Mouse (Mus musculus) MEL (cell line): ENCODE results near the gene Kptn. TPM values are rescaled to one million over a fixed set of nuclear protein-coding genes. Genes with fewer than 3 reads are reported as not detected.

Source experiments
- DNase-seq: peaks from one replicate; pipeline ENCODE4 v3.0.0; 2011; ENCODE audit warnings: low read depth, low spot score
- H3K27ac ChIP-seq: 2 replicates; pipeline ENCODE4 v1.5.1; 2012; ENCODE audit warnings: low read depth, mild to moderate bottlenecking, control low read depth, low read length, moderate library complexity; ENCODE audit not compliant: control insufficient read depth
- H3K27me3 ChIP-seq, 2 experiments: fragments of 150-350 bp in 1 of 2; sonication (generic) in 1 of 2; 2 replicates each; pipeline ENCODE4 v1.6.1; 2012; ENCODE audit warnings: low read length in 2 of 2, mild to moderate bottlenecking in 2 of 2, improper control_type of control experiment in 1 of 2, moderate library complexity in 1 of 2; ENCODE audit not compliant: insufficient read depth in 2 of 2, control insufficient read depth in 1 of 2
- H3K36me3 ChIP-seq, 2 experiments: 2 replicates each; pipeline ENCODE4 v1.6.1; 2012 to 2014; ENCODE audit warnings: low read length in 2 of 2, improper control_type of control experiment in 1 of 2, inconsistent platforms in 1 of 2, mild to moderate bottlenecking in 1 of 2; ENCODE audit not compliant: insufficient read depth in 2 of 2, control insufficient read depth in 1 of 2
- H3K4me1 ChIP-seq, 2 experiments: fragments of 150-350 bp in 1 of 2; sonication (generic) in 1 of 2; 2 replicates each; pipeline ENCODE4 v1.6.1; 2012; ENCODE audit warnings: low read length in 2 of 2, improper control_type of control experiment in 1 of 2, mild to moderate bottlenecking in 1 of 2; ENCODE audit not compliant: insufficient read depth in 2 of 2, control insufficient read depth in 1 of 2
- H3K4me3 ChIP-seq, 2 experiments: fragments of 150-350 bp in 1 of 2; sonication (generic) in 1 of 2; 2 replicates each; pipeline ENCODE4 v1.5.1; 2012; ENCODE audit warnings: low read depth in 2 of 2, low read length in 2 of 2, mild to moderate bottlenecking in 2 of 2, moderate library complexity in 2 of 2, control low read depth in 1 of 2, improper control_type of control experiment in 1 of 2; ENCODE audit not compliant: control insufficient read depth in 1 of 2, insufficient read depth in 1 of 2
- H3K79me2 ChIP-seq: 2 replicates; pipeline ENCODE4 v1.6.1; 2012; ENCODE audit warnings: mild to moderate bottlenecking, low read length, moderate library complexity; ENCODE audit not compliant: control insufficient read depth, poor library complexity, insufficient read depth
- H3K9ac ChIP-seq: 2 replicates; pipeline ENCODE4 v1.6.1; 2012; ENCODE audit warnings: low read depth, mild to moderate bottlenecking, control low read depth, low read length, moderate library complexity; ENCODE audit not compliant: control insufficient read depth, poor library complexity, severe bottlenecking
- H3K9me3 ChIP-seq: fragments of 150-350 bp; sonication (generic); replicated peaks from 2 replicates; pipeline ENCODE4 v1.6.1; 2012; ENCODE audit warnings: mild to moderate bottlenecking, low read length, improper control_type of control experiment, moderate library complexity; ENCODE audit not compliant: insufficient read depth
- BHLHE40 ChIP-seq: IDR thresholded peaks from 2 replicates; pipeline ENCODE4 v1.6.1; 2012; ENCODE audit warnings: low read depth, mild to moderate bottlenecking, inconsistent platforms, low read length, improper control_type of control experiment, borderline replicate concordance
- CHD2 ChIP-seq: IDR thresholded peaks from 2 replicates; pipeline ENCODE4 v1.6.1; 2011; ENCODE audit warnings: low read length, improper control_type of control experiment
- CTCF ChIP-seq, 3 experiments: IDR thresholded peaks in 2 of 3; conservative IDR thresholded peaks in 1 of 3; 2 replicates each; pipeline ENCODE4 v1.5.1; 2011 to 2012; ENCODE audit warnings: low read length in 3 of 3, low read depth in 2 of 3, mild to moderate bottlenecking in 2 of 3, improper control_type of control experiment in 1 of 3, inconsistent platforms in 1 of 3, mixed read lengths in 1 of 3, moderate library complexity in 1 of 3; ENCODE audit not compliant: control insufficient read depth in 1 of 3, insufficient read depth in 1 of 3, poor library complexity in 1 of 3, severe bottlenecking in 1 of 3
- GABPA ChIP-seq: IDR thresholded peaks from 2 replicates; pipeline ENCODE4 v1.6.1; 2012; ENCODE audit warnings: low read depth, mild to moderate bottlenecking, inconsistent platforms, low read length, improper control_type of control experiment, moderate library complexity
- GATA1 ChIP-seq: IDR thresholded peaks from 2 replicates; pipeline ENCODE4 v1.6.1; 2011; ENCODE audit warnings: low read depth, low read length, improper control_type of control experiment
- JUND ChIP-seq: IDR thresholded peaks from 2 replicates; pipeline ENCODE4 v1.6.1; 2011; ENCODE audit warnings: low read depth, mild to moderate bottlenecking, improper control_type of control experiment, low read length
- KAT2A ChIP-seq: conservative IDR thresholded peaks from 2 replicates; pipeline ENCODE4 v1.6.1; 2012; ENCODE audit warnings: low read depth, low read length, improper control_type of control experiment, inconsistent platforms
- MAFK ChIP-seq: IDR thresholded peaks from 2 replicates; pipeline ENCODE4 v1.6.1; 2011; ENCODE audit warnings: low read depth, mild to moderate bottlenecking, low read length, improper control_type of control experiment, borderline replicate concordance
- MAX ChIP-seq: IDR thresholded peaks from 2 replicates; pipeline ENCODE4 v1.6.1; 2011; ENCODE audit warnings: low read length, improper control_type of control experiment
- MAZ ChIP-seq: IDR thresholded peaks from 2 replicates; pipeline ENCODE4 v1.6.1; 2012; ENCODE audit warnings: low read depth, mild to moderate bottlenecking, inconsistent platforms, low read length, improper control_type of control experiment
- MEF2A ChIP-seq: IDR thresholded peaks from 2 replicates; pipeline ENCODE4 v1.6.1; 2014; ENCODE audit warnings: low read depth, mild to moderate bottlenecking, inconsistent platforms, low read length, improper control_type of control experiment; ENCODE audit not compliant: poor library complexity, insufficient replicate concordance, severe bottlenecking; ENCODE audit errors: extremely low read depth
- MXI1 ChIP-seq: IDR thresholded peaks from 2 replicates; pipeline ENCODE4 v1.6.1; 2011; ENCODE audit warnings: mild to moderate bottlenecking, low read depth, low read length, improper control_type of control experiment
- MYB ChIP-seq: IDR thresholded peaks from 2 replicates; pipeline ENCODE4 v1.6.1; 2011; ENCODE audit warnings: mild to moderate bottlenecking, low read depth, low read length, improper control_type of control experiment
- MYC ChIP-seq: IDR thresholded peaks from 2 replicates; pipeline ENCODE4 v1.6.1; 2011; ENCODE audit warnings: low read depth, mild to moderate bottlenecking, low read length, improper control_type of control experiment, moderate library complexity
- NELFE ChIP-seq: IDR thresholded peaks from 2 replicates; pipeline ENCODE4 v1.6.1; 2011; ENCODE audit warnings: low read depth, low read length, improper control_type of control experiment
- NRF1 ChIP-seq: IDR thresholded peaks from 2 replicates; pipeline ENCODE4 v1.6.1; 2014; ENCODE audit warnings: low read depth, mild to moderate bottlenecking, inconsistent platforms, low read length, improper control_type of control experiment, moderate library complexity; ENCODE audit not compliant: poor library complexity, insufficient read depth, severe bottlenecking
- POLR2AphosphoS2 ChIP-seq: IDR thresholded peaks from 2 replicates; pipeline ENCODE4 v1.6.1; 2011; ENCODE audit warnings: low read length, improper control_type of control experiment
- POLR2AphosphoS5 ChIP-seq: IDR thresholded peaks from 2 replicates; pipeline ENCODE4 v1.6.1; 2012; ENCODE audit warnings: low read depth, borderline replicate concordance, mild to moderate bottlenecking, inconsistent platforms, low read length, moderate library complexity, mixed read lengths
- RAD21 ChIP-seq: IDR thresholded peaks from 2 replicates; pipeline ENCODE4 v1.6.1; 2011; ENCODE audit warnings: mild to moderate bottlenecking, low read depth, low read length, improper control_type of control experiment
- RCOR1 ChIP-seq: IDR thresholded peaks from 2 replicates; pipeline ENCODE4 v1.6.1; 2012; ENCODE audit warnings: low read depth, mild to moderate bottlenecking, inconsistent platforms, low read length, improper control_type of control experiment
- SIN3A ChIP-seq: IDR thresholded peaks from 2 replicates; pipeline ENCODE4 v1.6.1; 2012; ENCODE audit warnings: low read length, improper control_type of control experiment, inconsistent platforms
- TBP ChIP-seq: IDR thresholded peaks from 2 replicates; pipeline ENCODE4 v1.8.0; 2011; ENCODE audit warnings: low read depth, low read length, improper control_type of control experiment
- USF1 ChIP-seq: IDR thresholded peaks from 2 replicates; pipeline ENCODE4 v1.6.1; 2014; ENCODE audit warnings: low read depth, mild to moderate bottlenecking, inconsistent platforms, low read length, improper control_type of control experiment, moderate library complexity
- ZC3H11A ChIP-seq: IDR thresholded peaks from 2 replicates; pipeline ENCODE4 v1.6.1; 2012; ENCODE audit warnings: low read depth, mild to moderate bottlenecking, inconsistent platforms, low read length, improper control_type of control experiment
- polyA plus RNA-seq, 2 experiments: library from polyadenylated mRNA; stranded (reverse) in 1 of 2; unstranded in 1 of 2; fragments of >175 nt in 1 of 2; fragments of >200 nt in 1 of 2; gene quantifications; 2 replicates each; pipeline versions ENCODE4 v1.2.1 to v1.2.4; 2012; ENCODE audit warnings: low replicate concordance in 2 of 2, low read depth in 1 of 2; ENCODE audit not compliant: insufficient read length in 2 of 2, insufficient read depth in 1 of 2, missing spikeins in 1 of 2
- total RNA-seq: library from RNA; depleted of rRNA; stranded (reverse); fragments of 300-350 nt; gene quantifications from 2 replicates; pipeline ENCODE4 v1.2.3, GENCODE M21; 2012

Gene Kptn
- total and polyA plus RNA-seq, 3 experiments = 17.8 to 19.6 TPM; not detected in 1

GRCm38 (mm10) chr7:16132161-16132581, 12.5 kb downstream of the Kptn start:
- H3K27me3 ChIP-seq = no peaks in the 10 kb centered on the region
- H3K27ac ChIP-seq = no peak overlapping the region
- H3K9me3 ChIP-seq = no peaks in the 10 kb centered on the region
- DNase-seq = peak; percentile 28
- H3K4me1 ChIP-seq = peaks cover 0 to 14% of the 10 kb centered on the region in 2 experiments; a peak in 2 of 4 replicates
- no peak overlapping the region for H3K9ac ChIP-seq
- H3K36me3 ChIP-seq = no peaks in the 10 kb centered on the region
- no peak for TF ChIP-seq SIN3A
- TF ChIP-seq KAT2A = no peak
- no peak for TF ChIP-seq BHLHE40
- no peak for TF ChIP-seq MYC
- no peak for TF ChIP-seq GABPA
- no peak for TF ChIP-seq MAX
- no peak for TF ChIP-seq GATA1
- no peak for TF ChIP-seq MEF2A
- no peak for TF ChIP-seq CHD2
- TF ChIP-seq, all 39 proteins: peak for 0
- H3K4me3 ChIP-seq = no peak overlapping the region
- no peaks in the 10 kb centered on the region for H3K79me2 ChIP-seq

- Histone ChIP-seq H3K4me3 (no peak overlapping the region), H3K27me3 (0 out of 4 replicates have a peak, but pooled peaks cover 0 to under 1% of the 10 kb centered on the region in 2 experiments), H3K79me2 (no peaks in the 10 kb centered on the region), H3K36me3 (no peaks in the 10 kb centered on the region), H3K9me3 (no peaks in the 10 kb centered on the region), H3K9ac (no peak overlapping the region)
- no peak for DNase-seq
- TF ChIP-seq TBP (no peak), ZC3H11A (no peak), POLR2AphosphoS5 (no peak), CTCF (IDR thresholded peaks at IDR 0.05 in 2 of 3, conservative IDR thresholded peaks at IDR 0.05 in 1 of 3; ENCODE audit: control insufficient read depth in 1 of 3, insufficient read depth in 1 of 3, low read depth in 2 of 3, low read length in 3 of 3, poor library complexity in 1 of 3, severe bottlenecking in 1 of 3) (no peak), MXI1 (no peak), RAD21 (no peak), JUND (no peak), MAFK (no peak), POLR2AphosphoS2 (no peak), MYC (no peak), MYB (no peak), GABPA (no peak), MAX (no peak), NELFE (no peak), USF1 (no peak), MAZ (no peak), RCOR1 (no peak), NRF1 (no peak)
- TF ChIP-seq, all 39 proteins: peak for 0
- H3K27ac ChIP-seq = no peak overlapping the region
- peaks cover 0 to 14% of the 10 kb centered on the region in 2 experiments; a peak in 2 of 4 replicates for H3K4me1 ChIP-seq
These were observed 13.2 kb downstream of the Kptn start for GRCm38 (mm10) chr7:16132926-16133325.
